Mouse (Mus musculus) cerebellum, adult 2 months (tissue): ENCODE measurements around the gene Sp140. TPM values are rescaled to one million over a fixed set of nuclear protein-coding genes. Genes with fewer than 3 reads are reported as not detected.
A peak's percentile ranks its signal among the peaks of the same experiment; 100 is the strongest.
"Not testable (repeated sequence)": the region's sequence is repeated elsewhere in the genome, so short reads cannot be mapped to it uniquely, and the experiment has no call there.

Experiments used
- DNase-seq, 2 experiments: peaks; one replicate each; pipeline ENCODE4 v3.0.0; 2021
- H3K27ac ChIP-seq: fragments of 200-500 bp; 2 replicates; pipeline ENCODE4 v1.5.1; 2012; ENCODE audit warnings: low read length, control low read depth, inconsistent platforms; ENCODE audit not compliant: insufficient read depth
- H3K27me3 ChIP-seq: fragments of 200-500 bp; 2 replicates; pipeline ENCODE4 v1.6.1; 2012; ENCODE audit warnings: inconsistent platforms, mild to moderate bottlenecking, low read length, moderate library complexity; ENCODE audit not compliant: control insufficient read depth, insufficient read depth
- H3K4me1 ChIP-seq: fragments of 200-500 bp; 2 replicates; pipeline ENCODE4 v1.6.1; 2011; ENCODE audit warnings: low read length; ENCODE audit not compliant: control insufficient read depth, insufficient read depth
- H3K4me3 ChIP-seq: fragments of 200-500 bp; replicated peaks from 2 replicates; pipeline ENCODE3; 2011; ENCODE audit warnings: mild to moderate bottlenecking, low read depth, low read length, control low read depth; ENCODE audit not compliant: insufficient read depth
- CTCF ChIP-seq: fragments of 200-500 bp; IDR thresholded peaks from 2 replicates; pipeline ENCODE4 v1.5.1; 2011; ENCODE audit warnings: low read depth, mild to moderate bottlenecking, control low read depth, low read length, moderate library complexity, borderline replicate concordance; ENCODE audit not compliant: insufficient read depth
- WGBS: fragments of 180-500 bp; shearing (Covaris S2); methylation state at CpG from one replicate; pipeline ENCODE4 v1.1.7; 2018; 5-methylcytosine and 5-hydroxymethylcytosine counted together
- polyA plus RNA-seq: library from polyadenylated mRNA; depleted of rRNA; stranded (reverse); fragments of >200 nt; gene quantifications from 2 replicates; pipeline ENCODE4 v1.2.3, GENCODE M21; 2012; rRNA removed

Sp140 gene
- polyA plus RNA-seq: 0.65 and 0.85 TPM in 2 replicates

GRCm38 (mm10) chr1:85600078-85600477, at the start of gene Sp140:
TSS of gene Sp140 (plus strand) at chr1:85600378.
- DNase-seq, H3K27me3 ChIP-seq, H3K4me3 ChIP-seq, H3K4me1 ChIP-seq, H3K27ac ChIP-seq: not testable (repeated sequence)
- 75% methylated on average over 1 of the region's 5 CpGs for WGBS

- H3K27ac ChIP-seq, H3K27me3 ChIP-seq, H3K4me1 ChIP-seq, H3K4me3 ChIP-seq: not testable (repeated sequence)
- 83% methylated on average over 4 of the region's 4 CpGs for WGBS
- peak in 1 of 2 experiments; percentile 3 for DNase-seq
These were observed 44.9 kb upstream of the Sp140 start for GRCm38 (mm10) chr1:85555261-85555660.

GRCm38 (mm10) chr1:85573554-85573953, 26.6 kb upstream of the Sp140 start:
- not testable (repeated sequence) for H3K4me3 ChIP-seq, DNase-seq, H3K27me3 ChIP-seq, H3K4me1 ChIP-seq, H3K27ac ChIP-seq
- 62% methylated on average over 4 of the region's 4 CpGs for WGBS

- H3K4me3 ChIP-seq, H3K4me1 ChIP-seq, DNase-seq, H3K27me3 ChIP-seq, H3K27ac ChIP-seq: not testable (repeated sequence)
- 75% methylated on average over 2 of the region's 3 CpGs for WGBS
These were observed 24.8 kb upstream of the Sp140 start, which contains the start of gene G530012D18Rik for GRCm38 (mm10) chr1:85575376-85575775. TSS of gene G530012D18Rik (plus strand) at chr1:85575676.

GRCm38 (mm10) chr1:85578372-85579010, 21.7 kb upstream of the Sp140 start:
- DNase-seq, H3K4me1 ChIP-seq, H3K27me3 ChIP-seq, H3K27ac ChIP-seq, H3K4me3 ChIP-seq: not testable (repeated sequence)
- 59% methylated on average over 3 of the region's 3 CpGs for WGBS

GRCm38 (mm10) chr1:85579199-85580147, 20.7 kb upstream of the Sp140 start:
- H3K4me3 ChIP-seq, H3K27me3 ChIP-seq, H3K4me1 ChIP-seq, H3K27ac ChIP-seq, DNase-seq: not testable (repeated sequence)
- WGBS: 65% methylated on average over 6 of the region's 7 CpGs

GRCm38 (mm10) chr1:85580148-85580534, 20.0 kb upstream of the Sp140 start:
- not testable (repeated sequence) for H3K4me1 ChIP-seq, H3K4me3 ChIP-seq, H3K27me3 ChIP-seq, H3K27ac ChIP-seq, DNase-seq
- whole genome bisulfite sequencing: 66% methylated on average over 3 of the region's 4 CpGs

- not testable (repeated sequence) for DNase-seq
These were observed 19.6 kb upstream of the Sp140 start for GRCm38 (mm10) chr1:85580578-85580977.

GRCm38 (mm10) chr1:85581518-85581917, 18.7 kb upstream of the Sp140 start:
- peak; percentile 16; the same call in 1 of the 2 replicates for TF ChIP-seq CTCF
- DNase-seq, H3K4me3 ChIP-seq, H3K27me3 ChIP-seq, H3K4me1 ChIP-seq, H3K27ac ChIP-seq: not testable (repeated sequence)
- WGBS: 28% methylated on average over 5 of the region's 5 CpGs

More at GRCm38 (mm10) chr1:85580578-85580977, 19.6 kb upstream of the Sp140 start:
- not testable (repeated sequence) for H3K27me3 ChIP-seq, H3K4me1 ChIP-seq, H3K4me3 ChIP-seq, H3K27ac ChIP-seq
- 62% methylated on average over 3 of the region's 3 CpGs for WGBS

GRCm38 (mm10) chr1:85588697-85589096, 11.5 kb upstream of the Sp140 start:
- not testable (repeated sequence) for H3K4me1 ChIP-seq, DNase-seq, H3K27me3 ChIP-seq, H3K4me3 ChIP-seq, H3K27ac ChIP-seq
- 74% methylated on average over 1 of the region's 2 CpGs for WGBS

- not testable (repeated sequence) for H3K4me3 ChIP-seq, H3K4me1 ChIP-seq, DNase-seq, H3K27ac ChIP-seq, H3K27me3 ChIP-seq
- 79% methylated on average over 8 of the region's 8 CpGs for WGBS
These were observed 7.7 kb upstream of the Sp140 start for GRCm38 (mm10) chr1:85592526-85592925.

GRCm38 (mm10) chr1:85598271-85599012, 1.7 kb upstream of the Sp140 start, which contains the start of gene Sp110:
TSS of gene Sp110 (minus strand) at chr1:85598817.
- H3K4me1 ChIP-seq, H3K4me3 ChIP-seq, H3K27me3 ChIP-seq, H3K27ac ChIP-seq, DNase-seq: not testable (repeated sequence)
- 69% methylated on average over 17 of the region's 17 CpGs for WGBS
